Mouse (Mus musculus): ENCODE results near the gene Fbxl18.
"Not testable (repeated sequence)": the region's sequence is repeated elsewhere in the genome, so short reads cannot be mapped to it uniquely, and the experiment has no call there.

The Fbxl18 gene

DNA sequence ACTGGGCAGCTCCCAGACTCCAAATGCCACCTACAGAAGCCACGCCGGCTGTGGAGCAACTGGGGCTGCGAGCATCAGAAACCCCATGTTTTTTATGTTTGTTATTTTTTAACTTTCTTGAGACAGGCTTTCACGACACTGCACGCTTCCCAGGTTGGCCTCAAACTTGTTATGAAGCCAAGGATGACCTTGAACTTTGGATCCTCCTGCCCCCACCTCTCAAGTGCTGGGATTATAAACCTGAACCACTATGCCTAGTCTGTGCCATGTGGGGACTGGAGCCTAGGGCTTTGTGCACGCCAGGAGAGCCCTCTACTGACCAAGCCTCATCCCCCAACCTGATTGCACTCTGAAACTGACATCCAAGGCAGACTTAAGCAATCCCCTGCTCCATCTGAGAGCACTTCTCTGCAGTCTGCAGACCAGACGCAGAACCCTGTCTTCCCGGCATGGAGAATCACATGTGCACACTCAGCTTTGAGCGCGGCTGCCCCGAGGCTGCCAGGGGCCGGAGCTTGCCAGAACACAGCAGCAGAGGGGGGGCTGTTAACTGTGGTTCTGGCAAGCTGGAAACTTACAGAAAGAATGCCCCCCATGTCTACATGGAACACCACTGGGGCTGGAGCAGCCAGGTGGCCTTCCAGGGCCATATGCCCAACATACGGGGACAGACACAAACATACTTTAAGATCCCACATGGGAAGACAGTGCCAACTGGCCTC, 20.3 kb downstream of the Fbxl18 start:
- no peak for DNase-seq (ENCODE audit: low spot score in 2 of 2)

DNA sequence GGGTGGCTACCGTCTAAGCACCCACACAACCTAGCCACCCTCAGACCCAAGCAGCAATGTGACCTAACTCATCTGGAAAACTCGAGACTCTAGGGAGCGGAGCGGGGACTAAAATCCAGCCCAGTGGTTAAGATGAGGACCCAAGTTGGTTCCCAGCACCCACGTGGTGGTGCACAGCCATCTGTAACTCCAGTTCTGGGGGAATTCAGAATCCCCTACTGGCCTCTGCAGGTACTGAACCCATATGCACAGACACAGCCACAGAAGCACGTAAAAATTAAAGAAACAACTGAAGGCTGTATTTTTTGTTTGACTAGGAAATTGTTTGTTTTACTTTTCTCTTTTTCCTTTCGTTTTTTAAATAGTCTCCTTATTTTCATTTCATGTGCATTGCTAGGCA, 21.5 kb downstream of the Fbxl18 start:
- DNase-seq (ENCODE audit: low spot score in 2 of 2), result no peak

DNA sequence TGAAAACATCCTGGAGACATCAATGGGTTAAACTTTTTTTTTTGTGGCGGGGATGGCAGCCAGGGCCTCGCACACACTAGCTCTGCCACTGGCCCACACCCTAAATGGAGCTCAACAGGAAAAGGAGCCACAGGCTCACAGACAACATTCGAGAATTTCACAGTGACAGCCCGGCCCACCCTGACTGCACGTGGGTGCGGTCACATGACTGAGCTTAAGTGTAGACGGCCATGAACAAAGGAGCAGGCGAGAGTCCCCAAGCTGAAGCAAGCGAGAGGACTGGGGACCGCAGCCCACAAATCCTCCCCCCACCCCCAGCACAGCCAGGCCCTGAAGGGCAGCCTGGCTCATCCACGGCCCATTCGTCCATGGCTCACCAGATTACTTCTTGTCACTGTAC, 23.5 kb downstream of the Fbxl18 start:
- DNase-seq (ENCODE audit: low spot score in 2 of 2), result no peak

DNA sequence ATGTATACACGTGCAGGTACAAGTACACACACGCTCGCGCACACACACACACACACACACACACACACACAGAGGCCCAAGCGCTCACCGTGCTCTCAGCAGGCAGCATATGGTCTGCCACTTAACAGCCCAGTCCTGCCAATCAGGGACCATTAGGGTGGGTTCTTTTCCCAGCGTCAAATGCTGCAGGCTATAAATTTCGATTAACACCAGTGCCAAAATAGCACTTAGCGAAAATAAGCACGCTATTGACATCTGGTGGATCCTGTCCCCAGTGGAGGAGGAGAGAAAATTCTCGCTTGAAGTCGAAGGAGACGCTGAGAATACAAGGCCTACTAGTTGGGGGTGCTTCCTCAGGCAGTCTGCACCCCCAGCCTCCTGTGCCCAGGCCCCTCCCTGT, 25.8 kb downstream of the Fbxl18 start:
- no peak for DNase-seq (ENCODE audit: low spot score in 2 of 2)

DNA sequence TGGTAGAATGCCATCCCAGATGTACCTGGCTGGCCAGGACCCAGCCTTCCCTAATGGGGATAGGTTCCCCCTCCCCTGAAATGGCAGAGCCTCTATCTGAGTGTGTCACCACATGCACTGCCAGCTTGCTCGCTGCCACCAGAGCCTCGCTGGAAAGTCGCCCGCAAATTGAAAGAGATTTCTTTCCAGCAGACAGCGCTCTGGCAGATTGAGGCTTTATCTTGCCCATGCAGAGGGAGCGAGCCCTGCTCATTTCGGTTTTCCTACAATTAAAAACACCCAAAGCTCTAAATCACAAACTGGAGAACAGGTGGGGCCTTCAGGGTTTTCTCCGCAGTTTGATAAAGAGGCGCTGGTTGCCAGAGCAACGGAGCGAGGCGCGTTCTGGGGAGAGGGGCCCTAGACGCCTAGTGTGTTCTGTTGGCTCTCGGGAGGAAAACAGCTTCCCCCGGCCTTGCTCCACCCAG, 37.4 kb downstream of the Fbxl18 start:
- no peak for DNase-seq (ENCODE audit: low spot score in 2 of 2)

DNA sequence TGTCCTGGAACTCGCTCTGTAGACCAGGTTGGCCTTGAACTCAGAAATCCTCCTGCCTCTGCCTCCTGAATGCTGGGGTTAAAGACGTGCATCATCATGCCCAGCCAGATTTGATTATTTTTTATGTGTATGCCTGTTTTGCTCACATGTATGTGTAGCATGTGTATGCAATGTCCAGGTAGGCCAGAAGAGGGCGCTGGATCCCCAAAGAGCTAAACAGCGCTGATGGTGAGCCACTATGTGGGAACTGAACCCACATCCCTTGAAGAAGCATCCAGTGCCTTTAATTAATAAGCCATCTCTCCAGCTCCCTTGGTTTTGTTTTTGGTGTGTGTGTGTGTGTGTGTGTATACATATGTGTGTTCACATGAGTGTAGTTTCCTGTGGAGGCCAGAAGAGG, 38.8 kb downstream of the Fbxl18 start:
- DNase-seq (ENCODE audit: low spot score in 2 of 2), result no peak

DNA sequence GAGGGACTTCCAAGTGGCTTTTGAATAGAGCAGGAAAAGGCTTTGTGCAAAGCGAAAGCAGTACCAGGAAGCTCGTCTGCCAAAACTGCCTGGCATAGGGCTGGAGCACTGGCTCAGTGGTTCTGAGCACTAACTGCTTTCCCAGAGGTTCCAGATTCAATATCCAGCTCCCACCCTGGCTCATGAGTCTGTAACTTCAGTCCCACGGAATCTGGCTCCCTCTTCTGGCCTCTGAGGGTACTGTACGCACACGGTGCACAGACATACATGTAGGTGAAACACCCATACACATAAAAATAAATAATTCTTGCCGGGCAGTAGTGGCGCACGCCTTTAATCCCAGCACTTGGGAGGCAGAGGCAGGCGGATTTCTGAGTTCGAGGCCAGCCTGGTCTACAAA, 40.3 kb downstream of the Fbxl18 start:
- no peak for DNase-seq (ENCODE audit: low spot score in 2 of 2)

DNA sequence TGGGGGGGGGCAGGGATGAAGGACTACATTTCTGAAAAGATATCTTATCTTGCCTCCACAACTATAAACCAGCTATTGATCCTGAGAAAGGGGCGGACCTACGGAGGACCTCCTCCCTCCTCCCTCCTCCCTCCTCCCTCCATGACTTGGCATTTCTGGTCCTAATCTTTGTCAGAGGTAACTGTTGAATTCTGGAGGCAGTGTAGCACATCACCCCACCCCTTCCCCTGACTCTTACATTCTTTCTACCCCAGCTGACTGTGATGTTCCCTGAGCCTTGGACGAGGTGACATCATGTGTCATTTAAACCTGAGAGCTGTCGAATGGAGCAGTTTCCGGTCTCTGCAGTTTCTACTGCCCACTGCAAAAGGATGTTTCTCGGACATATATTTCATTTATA, 41.6 kb downstream of the Fbxl18 start:
- DNase-seq (ENCODE audit: low spot score in 2 of 2), result no peak

DNA sequence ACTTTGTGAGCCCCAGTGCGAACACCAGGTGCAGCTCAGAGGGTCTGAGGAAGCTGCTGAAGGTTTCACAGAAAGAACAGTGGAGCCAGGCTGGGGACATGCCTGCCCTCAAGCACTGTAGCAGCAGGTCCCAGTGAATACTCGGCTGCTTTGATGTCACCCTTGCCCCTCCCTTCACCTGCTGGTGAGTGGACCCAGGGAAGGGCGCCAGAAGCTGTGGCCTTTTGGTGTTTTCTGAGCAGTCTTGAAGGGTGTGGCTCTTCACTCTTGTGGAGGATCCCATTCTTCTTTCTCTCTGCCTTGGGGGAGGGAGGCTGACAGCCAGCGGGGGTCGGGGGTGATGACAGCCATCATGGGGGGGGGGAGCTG, 43.6 kb downstream of the Fbxl18 start:
- DNase-seq (ENCODE audit: low spot score in 2 of 2), result no peak

DNA sequence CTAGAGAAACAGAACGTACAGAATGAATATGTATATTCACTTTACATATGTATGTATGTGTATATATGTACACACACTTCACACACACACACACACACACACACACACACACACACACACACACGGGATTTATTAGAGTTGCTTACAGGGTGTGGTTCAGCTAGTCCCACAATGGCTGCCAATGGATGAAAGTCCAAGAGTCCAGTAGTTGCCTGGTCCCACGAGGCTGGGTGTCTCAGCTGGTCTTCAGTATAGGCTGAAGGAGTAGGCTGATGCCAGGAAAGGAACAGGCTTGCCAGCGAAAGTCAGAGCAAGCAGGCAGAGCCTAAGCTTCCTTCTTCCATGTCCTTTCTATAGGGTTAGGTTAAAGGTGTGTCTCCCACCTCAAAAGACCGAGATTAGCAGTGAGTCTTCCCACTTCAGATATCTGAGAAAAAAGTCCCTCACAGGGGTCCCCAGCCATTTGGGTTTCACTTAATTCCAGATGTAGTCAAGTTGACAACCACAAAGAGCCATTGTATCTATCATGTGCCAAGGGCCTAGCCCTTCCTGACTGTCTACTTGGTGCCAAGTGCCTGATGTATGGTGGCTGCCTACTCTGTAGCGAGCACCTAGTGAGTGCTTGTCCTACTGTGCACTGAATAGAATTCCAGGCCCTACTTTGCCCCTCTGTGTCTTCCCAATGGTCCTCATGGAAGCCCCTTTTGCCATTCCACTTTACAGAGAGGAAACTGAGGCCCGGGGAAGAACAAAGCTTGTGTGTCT, 44.1 kb downstream of the Fbxl18 start:
- no peak for DNase-seq (ENCODE audit: low spot score in 2 of 2)

DNA sequence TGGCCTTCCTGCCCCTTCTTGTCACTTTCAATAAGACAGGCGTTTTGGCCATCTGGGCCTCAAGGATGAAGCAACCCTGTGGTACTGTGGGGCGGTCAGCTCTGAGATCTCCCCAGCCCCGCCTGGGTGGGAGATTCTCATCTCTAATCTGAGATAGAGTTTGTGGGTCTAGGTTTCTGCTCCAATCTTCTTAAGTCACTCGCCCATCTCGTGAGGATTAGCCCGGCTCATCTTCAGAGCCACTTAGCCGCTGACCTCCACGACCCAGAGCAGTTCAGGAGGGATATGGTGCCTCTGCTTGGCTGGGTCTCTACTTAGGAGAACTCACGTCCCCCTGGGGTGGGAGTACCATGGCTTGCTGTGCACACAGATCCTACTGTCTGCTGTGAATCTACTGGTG, 44.7 kb downstream of the Fbxl18 start:
- DNase-seq (ENCODE audit: low spot score in 2 of 2), result no peak

DNA sequence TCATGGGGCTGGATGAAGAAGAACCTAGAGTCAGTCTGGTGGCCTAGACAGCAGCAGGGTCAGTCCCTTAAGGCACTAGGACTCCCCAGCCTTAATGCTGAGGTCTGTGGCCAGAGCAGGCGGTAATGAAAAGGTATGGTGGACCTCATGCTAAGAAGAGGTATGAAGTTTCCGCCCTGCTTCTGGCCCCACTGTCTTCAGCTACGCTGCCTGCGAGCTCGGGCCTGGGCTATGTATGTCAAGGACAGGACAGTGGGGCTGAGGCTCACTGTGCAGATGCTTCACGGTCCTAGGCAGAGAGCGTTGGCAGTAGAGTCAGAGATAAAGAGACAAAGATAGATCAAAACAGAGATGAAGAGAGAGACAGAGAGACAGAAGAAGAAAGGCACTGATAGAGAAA, 46.3 kb downstream of the Fbxl18 start:
- DNase-seq (ENCODE audit: low spot score in 2 of 2), result no peak

DNA sequence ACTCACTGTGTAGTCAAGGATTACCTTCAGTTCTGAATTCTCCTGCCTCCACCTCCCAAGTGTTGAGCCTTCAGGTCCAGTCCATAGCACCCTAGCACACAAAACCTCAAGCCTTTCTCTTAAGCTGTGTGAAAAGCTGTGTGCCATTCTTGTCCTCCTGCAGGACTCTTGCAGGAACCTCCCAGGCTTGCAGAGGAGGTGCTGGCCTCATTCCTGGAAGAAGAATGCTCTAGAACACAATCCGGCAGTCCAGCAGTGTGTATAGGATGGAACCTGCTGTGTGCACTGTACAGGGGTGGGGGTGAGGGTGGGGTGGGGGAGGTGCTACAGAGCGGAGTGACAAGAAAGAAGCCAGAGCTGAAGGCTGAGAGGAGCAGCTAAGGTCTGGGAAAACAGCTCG, 47.1 kb downstream of the Fbxl18 start:
- no peak for DNase-seq (ENCODE audit: low spot score in 2 of 2)

DNA sequence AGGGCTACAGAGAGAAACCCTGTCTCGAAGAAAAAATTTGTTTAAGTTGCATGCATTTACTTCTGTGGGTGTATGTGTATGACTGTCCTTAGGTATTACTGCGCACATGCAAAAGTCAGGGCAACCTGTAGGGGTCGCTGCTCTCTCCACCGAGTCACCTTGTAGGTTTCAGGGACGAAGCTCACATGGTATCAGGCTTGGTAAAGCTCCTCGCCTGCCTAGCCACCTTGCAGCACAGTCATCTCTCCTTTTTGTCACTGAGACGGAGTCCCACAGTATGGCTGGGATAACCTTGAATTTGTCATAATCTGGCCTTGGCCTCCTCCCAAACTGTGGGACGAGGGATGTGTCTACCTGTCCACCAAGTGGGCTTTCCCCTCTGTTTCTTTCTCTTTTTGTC, 50.8 kb downstream of the Fbxl18 start:
- DNase-seq (ENCODE audit: low spot score in 2 of 2), result no peak

DNA sequence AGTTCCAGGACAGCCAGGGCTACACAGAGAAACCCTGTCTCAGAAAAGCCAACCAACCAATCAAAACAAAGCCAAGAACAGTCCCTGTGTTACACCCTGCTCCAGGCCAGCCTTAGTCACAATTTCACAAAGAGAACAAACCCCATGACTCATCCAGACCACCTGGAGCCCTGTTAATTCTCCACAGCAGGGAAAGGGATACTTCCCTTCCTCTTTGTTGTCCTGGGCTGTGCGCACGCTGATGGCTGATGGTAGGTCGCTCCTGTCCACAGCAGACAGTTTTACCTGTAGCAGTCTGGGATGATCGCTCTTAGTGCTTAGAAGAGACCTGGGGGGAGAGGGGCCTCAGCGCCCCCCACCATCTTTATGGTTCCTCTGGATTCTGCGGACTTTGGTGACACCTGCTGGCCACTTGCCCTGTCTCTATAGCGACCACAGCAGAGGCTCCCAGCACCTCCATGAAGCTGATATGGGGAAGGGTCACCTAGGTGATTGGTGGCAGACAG, 53.0 kb downstream of the Fbxl18 start:
- peak in 1 of 2 experiments; percentile 20 for DNase-seq (ENCODE audit: low spot score in 2 of 2)

DNA sequence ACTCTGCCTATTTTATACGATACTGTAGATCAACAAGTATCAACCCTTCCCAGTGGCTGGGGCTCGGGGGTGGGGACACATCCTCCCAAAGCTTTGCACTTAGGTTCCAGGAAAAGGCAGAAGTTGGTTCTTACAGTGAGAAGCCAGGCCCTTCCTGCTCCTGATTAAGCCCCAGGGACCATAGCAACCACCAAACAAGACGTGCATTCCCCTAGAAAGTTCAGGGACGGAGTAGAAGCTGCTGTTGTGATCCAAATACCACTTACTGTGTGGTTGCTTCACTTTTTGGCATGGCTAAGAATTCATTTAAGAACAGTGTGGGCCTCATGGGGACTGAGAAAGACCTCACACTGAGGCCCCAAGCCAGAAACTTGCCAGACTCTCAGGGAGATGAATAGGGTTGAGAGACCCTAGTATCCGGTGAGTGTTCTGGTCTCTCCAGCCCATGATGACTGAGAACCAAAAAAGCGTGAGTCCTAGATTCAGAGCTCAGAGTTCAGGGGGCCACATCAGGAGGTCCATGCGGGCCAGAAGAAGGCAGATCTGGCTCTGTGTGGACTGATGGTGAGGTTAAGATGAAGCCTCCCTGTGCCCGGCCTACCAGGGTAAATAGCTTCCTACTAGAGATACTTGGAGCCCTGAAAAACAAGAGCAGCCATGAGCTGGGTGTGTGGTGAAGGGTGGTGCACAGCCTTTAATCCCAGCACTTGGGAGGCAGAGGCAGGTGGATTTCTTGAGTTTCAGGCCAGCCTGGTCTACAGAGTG, 53.7 kb downstream of the Fbxl18 start:
- DNase-seq (ENCODE audit: low spot score in 2 of 2), result peak; percentile 34 to 59

DNA sequence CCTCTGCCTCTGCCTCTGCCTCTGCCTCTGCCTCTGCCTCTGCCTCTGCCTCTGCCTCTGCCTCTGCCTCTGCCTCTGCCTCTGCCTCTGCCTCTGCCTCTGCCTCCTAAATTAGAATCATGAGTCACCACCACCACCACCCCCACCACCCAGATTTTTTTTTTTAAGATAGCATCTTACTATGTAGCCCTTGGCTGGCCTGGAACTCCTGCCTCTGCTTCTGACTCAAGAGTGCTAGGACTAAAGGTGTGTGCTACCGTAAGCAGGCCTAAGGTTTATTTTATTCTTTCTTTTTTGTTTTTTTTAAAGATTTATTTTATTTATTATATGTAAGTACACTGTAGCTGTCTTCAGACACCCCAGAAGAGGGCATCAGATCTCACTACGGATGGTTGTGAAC, 57.8 kb downstream of the Fbxl18 start:
- DNase-seq (ENCODE audit: low spot score in 2 of 2), result not testable (repeated sequence)

DNA sequence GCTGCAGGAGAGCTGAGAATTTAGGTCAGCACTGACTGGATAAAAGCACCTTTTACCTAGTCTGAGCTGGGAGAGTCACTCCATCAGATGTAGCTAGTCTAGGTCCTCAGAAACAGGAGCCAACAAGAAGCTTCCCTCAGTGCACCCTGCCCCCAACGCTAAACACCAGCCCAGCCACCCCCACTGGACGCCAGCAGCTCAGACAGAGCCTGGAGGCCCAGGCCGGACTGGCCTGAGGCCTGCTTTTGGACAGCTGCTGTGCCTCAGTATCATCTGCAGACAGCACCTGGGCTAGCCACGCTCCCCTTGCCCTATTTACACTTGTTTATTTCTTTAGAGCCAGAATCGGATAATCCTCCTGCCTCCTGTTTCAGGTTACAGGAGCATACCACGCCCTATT, 58.3 kb downstream of the Fbxl18 start:
- no peak for DNase-seq (ENCODE audit: low spot score in 2 of 2)

DNA sequence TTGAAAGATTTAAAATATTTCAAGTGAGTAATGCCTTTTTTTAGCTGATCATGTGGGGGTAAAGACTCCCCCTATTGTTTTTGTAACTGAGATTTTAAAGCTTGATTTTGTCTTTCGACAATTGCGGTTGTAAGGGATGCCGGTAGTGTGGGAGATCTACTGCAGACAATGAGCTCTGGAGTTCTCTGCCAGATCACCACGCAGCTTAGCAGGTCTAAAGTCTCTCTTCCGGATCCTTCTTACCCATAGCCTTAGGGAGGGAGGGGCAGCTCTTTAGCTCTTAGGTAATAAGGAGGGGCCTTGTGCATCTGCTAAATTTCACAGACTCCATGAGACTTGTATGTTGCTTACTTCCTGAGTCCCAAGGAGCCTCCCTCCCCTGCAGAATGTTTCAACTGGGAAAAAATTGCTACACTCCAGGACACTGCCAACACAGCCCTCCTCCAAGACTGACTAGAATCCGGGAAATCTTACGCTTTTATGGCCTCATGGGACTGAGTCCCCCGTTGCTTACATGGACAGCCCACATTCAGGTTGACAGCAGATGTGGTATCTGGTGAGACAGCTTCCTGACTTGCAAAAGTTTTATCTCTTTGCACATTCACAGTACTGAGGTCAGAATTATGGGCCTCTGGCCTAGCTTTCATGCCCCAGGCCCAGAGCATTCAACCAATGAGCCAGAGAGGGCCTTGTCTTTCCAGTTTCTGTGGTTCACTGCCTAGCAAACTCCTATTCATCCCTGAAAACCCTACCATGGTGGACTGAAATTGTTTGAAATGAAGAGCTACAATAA, 61.4 kb downstream of the Fbxl18 start:
- DNase-seq (ENCODE audit: low spot score in 2 of 2), result no peak

DNA sequence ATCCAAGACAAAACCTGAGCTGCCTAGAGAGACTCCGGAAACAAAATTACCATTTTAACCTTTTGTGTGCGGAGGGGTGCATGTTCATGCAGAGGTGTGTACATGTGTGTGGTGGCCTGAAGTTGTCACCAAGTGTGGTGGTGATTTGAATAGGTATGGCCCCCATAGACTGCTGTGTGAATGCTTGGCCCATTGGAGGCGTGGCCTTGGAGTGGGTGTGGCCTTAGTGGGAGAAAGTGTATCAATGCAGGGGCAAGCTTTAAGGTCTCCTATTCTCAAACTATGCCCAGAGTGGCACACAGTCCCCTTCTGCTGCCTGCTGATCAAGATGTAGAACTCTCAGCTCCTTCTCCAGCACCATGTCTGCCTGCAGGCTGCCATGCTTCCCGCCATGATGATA, 69.1 kb downstream of the Fbxl18 start:
- DNase-seq (ENCODE audit: low spot score in 2 of 2), result no peak

DNA sequence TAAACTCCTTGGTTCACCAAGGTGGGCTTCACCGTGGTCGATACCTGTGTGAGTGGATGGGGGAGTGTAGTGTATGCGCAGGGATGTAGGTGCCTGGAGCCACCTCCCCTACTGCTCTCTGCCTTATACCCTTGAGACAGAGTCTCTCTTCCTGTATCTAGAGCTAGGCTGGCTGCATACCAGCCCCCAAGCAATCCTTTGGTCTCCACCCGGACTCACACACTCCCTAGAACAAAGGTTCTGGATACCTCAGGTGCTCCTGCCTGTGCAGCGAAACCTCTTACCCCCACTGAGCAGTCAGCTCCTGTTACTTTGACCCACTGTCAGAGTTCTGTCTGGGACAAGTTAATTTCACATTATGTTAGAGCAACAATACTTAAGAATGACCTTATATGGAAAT, 69.6 kb downstream of the Fbxl18 start:
- no peak for DNase-seq (ENCODE audit: low spot score in 2 of 2)

DNA sequence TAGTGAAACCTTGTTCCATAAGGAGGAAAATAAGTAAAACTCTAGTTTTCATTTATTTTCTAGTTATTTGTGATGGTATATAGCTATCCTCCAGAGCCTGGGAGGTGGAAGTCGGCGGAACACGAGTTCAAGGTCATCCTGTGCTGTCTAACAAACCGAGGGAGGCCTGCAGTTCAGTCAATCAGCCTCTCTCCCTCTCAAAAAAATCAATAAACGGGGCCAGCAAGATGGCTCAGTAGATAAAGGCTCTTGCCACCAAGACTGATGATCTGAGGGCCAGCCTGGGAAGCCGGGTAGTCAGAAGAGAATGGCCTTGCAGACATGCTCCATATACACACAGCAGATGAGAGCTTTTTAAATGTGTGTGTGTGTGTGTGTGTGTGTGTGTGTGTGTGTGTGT, 71.1 kb downstream of the Fbxl18 start:
- no peak for DNase-seq (ENCODE audit: low spot score in 2 of 2)
